Mouse (Mus musculus) liver, embryonic 16.5 days (tissue): Measurements from ENCODE around the gene Gm49387. TPM values are rescaled to one million over a fixed set of nuclear protein-coding genes. Genes with fewer than 3 reads are reported as not detected.

Source experiments
- ATAC-seq: fragments of 200-750 bp; cut with Nextera tagmentation; 2 replicates; pipeline ENCODE4 v1.8.0; 2017; ENCODE audit warnings: low read depth, mild to moderate bottlenecking, moderate number of reproducible peaks, moderate library complexity
- H3K27ac ChIP-seq: fragments of 300-500 bp; sonication (generic); 2 replicates; pipeline ENCODE4 v1.5.1; 2014; ENCODE audit warnings: mild to moderate bottlenecking, low read length
- H3K27me3 ChIP-seq: fragments of 300-500 bp; sonication (generic); 2 replicates; pipeline ENCODE4 v1.6.1; 2014; ENCODE audit warnings: low read depth, low read length, mixed read lengths; ENCODE audit not compliant: control insufficient read depth, insufficient read depth
- H3K36me3 ChIP-seq: fragments of 300-500 bp; sonication (generic); 2 replicates; pipeline ENCODE4 v1.6.1; 2014; ENCODE audit warnings: mild to moderate bottlenecking; ENCODE audit not compliant: control insufficient read depth, insufficient read depth
- H3K4me1 ChIP-seq: fragments of 300-500 bp; sonication (generic); 2 replicates; pipeline ENCODE4 v1.6.1; 2014; ENCODE audit warnings: low read depth, low read length, mixed read lengths; ENCODE audit not compliant: control insufficient read depth
- H3K4me2 ChIP-seq: fragments of 300-500 bp; sonication (generic); 2 replicates; pipeline ENCODE4 v1.6.1; 2014; ENCODE audit warnings: low read depth, low read length, mixed read lengths
- H3K4me3 ChIP-seq: fragments of 300-500 bp; sonication (generic); 2 replicates; pipeline ENCODE4 v1.5.1; 2014; ENCODE audit warnings: low read depth, mild to moderate bottlenecking, low read length
- H3K9ac ChIP-seq: fragments of 300-500 bp; sonication (generic); 2 replicates; pipeline ENCODE4 v1.6.1; 2014; ENCODE audit warnings: low read depth, low read length
- H3K9me3 ChIP-seq: fragments of 300-500 bp; sonication (generic); replicated peaks from 2 replicates; pipeline ENCODE4 v1.6.1; 2016; ENCODE audit warnings: low read length; ENCODE audit not compliant: control insufficient read depth
- WGBS: fragments of 180-500 bp; shearing (Covaris S2); extraction: QIAGEN DNeasy Blood & Tissue Kit; methylation state at CpG from one replicate; pipeline ENCODE4 v1.1.7; 2014; ENCODE audit not compliant: insufficient replicate concordance; 5-methylcytosine and 5-hydroxymethylcytosine counted together
- polyA plus RNA-seq: library from polyadenylated mRNA; unstranded; fragments of >200 nt; fragmentation: Nextera tagmentation; extraction: Ambion mirVana; gene quantifications from 2 replicates; pipeline ENCODE4 v1.2.1, GENCODE M21; 2015

The Gm49387 gene
- polyA plus RNA-seq, 1 experiment from 2014 or later, result 5.1 TPM

- H3K36me3 ChIP-seq, result no peaks in the 10 kb centered on the region
- 34% methylated on average over 5 of the region's 5 CpGs for WGBS
- H3K27ac ChIP-seq, result no peak overlapping the region
- H3K4me2 ChIP-seq, result no peak overlapping the region
- no peak for ATAC-seq
- H3K4me1 ChIP-seq, result no peaks in the 10 kb centered on the region; the same call in 1 of the 2 replicates
- H3K27me3 ChIP-seq, result no peaks in the 10 kb centered on the region
- no peak overlapping the region for H3K9ac ChIP-seq
- H3K9me3 ChIP-seq, result no peaks in the 10 kb centered on the region
- H3K4me3 ChIP-seq, result no peak overlapping the region
Measured at GRCm38 (mm10) chr14:31560886-31561285, 79.8 kb downstream of the Gm49387 start.

DNA sequence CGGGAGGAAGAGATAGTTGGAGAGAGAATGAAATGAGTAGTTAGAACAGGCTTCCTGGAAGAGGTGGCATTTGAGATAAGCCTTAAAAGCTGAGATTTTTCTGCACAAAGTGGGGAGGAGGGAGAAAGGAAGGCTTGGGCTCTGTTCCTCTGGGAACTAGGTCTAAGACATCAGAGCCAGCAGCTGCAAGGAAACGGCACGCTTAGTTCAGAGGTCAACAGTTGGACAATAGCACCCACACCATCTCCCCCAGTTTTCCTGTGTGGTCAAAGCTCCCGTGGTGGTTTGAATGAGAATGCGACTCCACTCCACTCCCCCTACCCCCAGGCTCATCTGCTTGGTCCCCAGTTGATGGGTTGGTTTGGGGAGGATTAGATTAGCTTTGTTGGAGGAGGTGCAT is 81.5 kb downstream of the Gm49387 start:
- WGBS, result 33% methylated on average over 5 of the region's 5 CpGs
- no peak for ATAC-seq
- H3K27me3 ChIP-seq, result no peaks in the 10 kb centered on the region

GRCm38 (mm10) chr14:31557784-31558183 is 82.9 kb downstream of the Gm49387 start:
- no peak overlapping the region for H3K4me3 ChIP-seq
- H3K9ac ChIP-seq, result no peak overlapping the region
- ATAC-seq, result no peak
- WGBS, result 62% methylated on average over 9 of the region's 9 CpGs
- no peaks in the 10 kb centered on the region for H3K36me3 ChIP-seq
- H3K9me3 ChIP-seq, result no peaks in the 10 kb centered on the region
- no peak overlapping the region for H3K4me2 ChIP-seq
- no peaks in the 10 kb centered on the region for H3K4me1 ChIP-seq
- no peak overlapping the region for H3K27ac ChIP-seq
- no peaks in the 10 kb centered on the region for H3K27me3 ChIP-seq

More for the DNA sequence above, 81.5 kb downstream of the Gm49387 start:
- Histone ChIP-seq H3K4me2 (no peak overlapping the region), H3K36me3 (no peaks in the 10 kb centered on the region), H3K27ac (no peak overlapping the region), H3K9me3 (no peaks in the 10 kb centered on the region), H3K4me3 (no peak overlapping the region), H3K4me1 (no peaks in the 10 kb centered on the region), H3K9ac (no peak overlapping the region)

- H3K27ac ChIP-seq, result no peak overlapping the region
- H3K4me3 ChIP-seq, result no peak overlapping the region
- H3K9ac ChIP-seq, result no peak overlapping the region
- H3K4me2 ChIP-seq, result no peak overlapping the region
- no peak for ATAC-seq
- no peaks in the 10 kb centered on the region for H3K27me3 ChIP-seq
- H3K9me3 ChIP-seq, result no peaks in the 10 kb centered on the region
- no peaks in the 10 kb centered on the region for H3K36me3 ChIP-seq
- 71% methylated on average over 8 of the region's 8 CpGs for WGBS
- no peaks in the 10 kb centered on the region for H3K4me1 ChIP-seq
Measured at GRCm38 (mm10) chr14:31557273-31557672, 83.4 kb downstream of the Gm49387 start.

GRCm38 (mm10) chr14:31556526-31557260 is 84.0 kb downstream of the Gm49387 start:
- H3K9ac ChIP-seq, result no peak overlapping the region
- H3K27ac ChIP-seq, result no peak overlapping the region
- H3K9me3 ChIP-seq, result no peaks in the 10 kb centered on the region
- H3K36me3 ChIP-seq, result no peaks in the 10 kb centered on the region
- H3K27me3 ChIP-seq, result no peaks in the 10 kb centered on the region
- no peak for ATAC-seq
- no peak overlapping the region for H3K4me3 ChIP-seq
- no peaks in the 10 kb centered on the region for H3K4me1 ChIP-seq
- WGBS, result 56% methylated on average over 9 of the region's 9 CpGs
- no peak overlapping the region for H3K4me2 ChIP-seq

DNA sequence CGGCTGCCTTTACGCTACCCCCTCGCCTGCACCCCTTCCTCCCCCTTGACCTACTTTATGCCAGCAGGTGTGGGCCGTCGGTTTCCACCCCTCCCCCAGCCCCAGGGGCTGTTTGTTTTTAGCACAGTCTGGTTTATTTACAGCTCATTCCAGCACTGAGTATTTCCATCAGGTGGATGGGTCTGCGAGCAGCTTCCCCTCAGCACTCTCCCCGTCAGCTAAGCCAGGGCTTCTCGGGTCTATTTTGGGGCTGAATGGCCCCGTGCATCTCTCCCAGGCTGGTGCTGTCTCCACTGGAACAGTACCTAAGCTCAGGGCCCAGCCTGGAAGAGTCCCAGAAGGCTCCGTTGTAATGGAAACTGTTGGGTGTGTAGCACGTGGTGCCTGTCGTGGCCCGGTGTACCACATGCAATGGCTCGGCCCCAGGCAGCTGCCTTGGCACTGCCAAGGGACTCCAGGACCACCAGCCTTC is 84.7 kb downstream of the Gm49387 start:
- H3K36me3 ChIP-seq, result no peaks in the 10 kb centered on the region
- H3K27me3 ChIP-seq, result no peaks in the 10 kb centered on the region
- ATAC-seq, result no peak
- WGBS, result 48% methylated on average over 14 of the region's 14 CpGs
- no peak overlapping the region for H3K9ac ChIP-seq
- no peaks in the 10 kb centered on the region for H3K9me3 ChIP-seq
- no peaks in the 10 kb centered on the region for H3K4me1 ChIP-seq
- H3K4me3 ChIP-seq, result no peak overlapping the region
- H3K27ac ChIP-seq, result no peak overlapping the region
- no peak overlapping the region for H3K4me2 ChIP-seq

DNA sequence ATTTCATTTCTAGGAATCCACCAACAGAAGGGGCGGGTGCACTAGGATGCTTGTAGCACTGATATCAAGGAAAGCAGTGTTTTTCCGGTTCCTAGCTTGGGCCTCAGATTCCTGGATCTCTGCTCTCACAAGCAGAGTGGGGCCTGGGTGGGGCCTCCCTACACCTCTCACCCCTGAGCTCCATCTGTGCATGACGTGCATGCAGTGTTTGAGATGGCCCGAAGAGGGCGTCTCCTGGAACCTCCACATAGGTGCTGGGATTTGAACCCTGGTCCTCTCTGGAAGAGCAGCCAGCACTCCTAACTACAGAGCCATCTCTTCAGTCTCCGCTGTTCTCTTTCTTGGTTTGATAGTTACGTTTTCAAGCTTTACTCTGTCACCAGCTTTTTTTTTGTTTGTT is 85.7 kb downstream of the Gm49387 start:
- 68% methylated on average over 7 of the region's 7 CpGs for WGBS
- H3K4me2 ChIP-seq, result no peak overlapping the region

GRCm38 (mm10) chr14:31543885-31544442 is 96.7 kb downstream of the Gm49387 start:
- H3K27ac ChIP-seq, result no peak overlapping the region
- H3K9ac ChIP-seq, result no peak overlapping the region
- H3K4me2 ChIP-seq, result no peak overlapping the region
- no peaks in the 10 kb centered on the region for H3K36me3 ChIP-seq
- no peaks in the 10 kb centered on the region for H3K4me1 ChIP-seq
- no peaks in the 10 kb centered on the region for H3K9me3 ChIP-seq
- H3K27me3 ChIP-seq, result no peaks in the 10 kb centered on the region
- no peak overlapping the region for H3K4me3 ChIP-seq
- no peak for ATAC-seq
- WGBS, result 74% methylated on average over 11 of the region's 11 CpGs

More for the DNA sequence above, 85.7 kb downstream of the Gm49387 start:
- H3K36me3 ChIP-seq, result no peaks in the 10 kb centered on the region
- H3K27me3 ChIP-seq, result no peaks in the 10 kb centered on the region
- no peak for ATAC-seq
- H3K27ac ChIP-seq, result no peak overlapping the region
- no peak overlapping the region for H3K4me3 ChIP-seq
- H3K4me1 ChIP-seq, result no peaks in the 10 kb centered on the region
- no peak overlapping the region for H3K9ac ChIP-seq
- no peaks in the 10 kb centered on the region for H3K9me3 ChIP-seq

GRCm38 (mm10) chr14:31537298-31537697 is 103.4 kb downstream of the Gm49387 start:
- no peak overlapping the region for H3K27ac ChIP-seq
- WGBS, result 65% methylated on average over 6 of the region's 6 CpGs

More at GRCm38 (mm10) chr14:31537298-31537697, 103.4 kb downstream of the Gm49387 start:
- ATAC-seq, result 0 out of 2 replicates have a peak, but pooled peaks have one; percentile 11
- H3K4me2 ChIP-seq, result no peak overlapping the region
- no peaks in the 10 kb centered on the region for H3K9me3 ChIP-seq
- no peak overlapping the region for H3K9ac ChIP-seq
- H3K4me1 ChIP-seq, result peaks cover 6% of the 10 kb centered on the region
- H3K4me3 ChIP-seq, result no peak overlapping the region
- no peaks in the 10 kb centered on the region for H3K27me3 ChIP-seq
- H3K36me3 ChIP-seq, result no peaks in the 10 kb centered on the region
